Mouse (Mus musculus) stomach, adult 2 months (tissue): ENCODE measurements around the gene Olfr12. TPM values are rescaled to one million over a fixed set of nuclear protein-coding genes. Genes with fewer than 3 reads are reported as not detected.

Experiments used
- polyA plus RNA-seq: library from polyadenylated mRNA; depleted of rRNA; stranded (reverse); fragments of >200 nt; gene quantifications from 2 replicates; pipeline ENCODE4 v1.2.3, GENCODE M21; 2012; rRNA removed

Olfr12 gene
- not detected in 2 replicates for polyA plus RNA-seq

GRCm38 (mm10) chr1:92617488-92617887, at the start of gene Olfr12:
Gene Olfr12 (plus strand): TSS chr1:92617788.

GRCm38 (mm10) chr1:92571022-92571421, 46.6 kb upstream of the Olfr12 start, which contains the start of gene Olfr1413:
Gene Olfr1413 (plus strand): TSS chr1:92571322.

DNA sequence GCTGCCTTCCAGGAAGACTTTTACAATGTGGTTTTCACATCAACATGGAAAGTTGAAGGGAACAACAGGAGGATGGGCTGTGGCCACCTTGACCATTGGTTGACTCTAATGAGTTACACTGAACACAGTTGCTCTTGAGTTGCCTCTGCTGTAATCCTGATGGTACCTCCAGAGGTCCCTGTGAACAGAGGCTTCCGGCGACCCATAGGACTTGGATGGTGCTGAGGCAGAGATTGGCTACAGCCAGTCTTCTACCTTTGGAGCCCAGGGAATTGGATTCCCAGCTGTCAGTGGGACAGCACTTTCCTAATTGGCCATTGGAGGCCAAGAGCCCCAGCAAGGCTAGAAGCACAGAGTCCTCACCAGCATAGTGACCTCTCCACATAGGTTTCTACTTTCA, 32.1 kb upstream of the Olfr12 start, which contains the start of gene Olfr1412:
TSS of gene Olfr1412 (plus strand) at position 301 of the 400 bp plus-strand sequence.

GRCm38 (mm10) chr1:92594111-92594510, 23.5 kb upstream of the Olfr12 start, which contains the start of gene Olfr1411:
Gene Olfr1411 (plus strand): TSS chr1:92594411.

GRCm38 (mm10) chr1:92605482-92605881, 12.1 kb upstream of the Olfr12 start, which contains the start of gene Olfr1410:
Gene Olfr1410 (plus strand): TSS chr1:92605782.

GRCm38 (mm10) chr1:92641514-92642272, 24.1 kb downstream of the Olfr12 start, which contains the start of gene Cops9:
Gene Cops9 (minus strand): TSS chr1:92641985.

DNA sequence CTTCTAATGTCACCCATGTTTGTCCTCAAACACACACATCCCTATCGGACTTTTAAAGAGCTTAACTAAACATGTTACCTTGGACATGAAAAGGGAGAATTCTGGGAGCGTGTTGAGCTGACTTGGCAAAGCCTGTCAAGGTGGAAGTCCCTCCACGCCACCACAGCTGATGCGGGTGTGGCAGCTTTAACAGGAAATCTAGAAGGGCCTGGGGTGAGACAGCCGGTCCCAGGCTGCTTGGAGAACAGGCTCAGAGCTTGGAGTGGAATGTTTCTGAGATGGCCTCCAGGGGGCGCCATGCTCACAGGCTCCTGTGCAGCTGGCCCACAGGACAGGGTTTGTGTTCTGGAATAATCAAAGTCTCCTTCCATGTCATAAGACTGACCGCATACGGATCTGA, 31.1 kb downstream of the Olfr12 start, which contains the start of gene Otos:
TSS of gene Otos (minus strand) at position 169 of the 400 bp plus-strand sequence.

Other genes starting within 250 kb of the Olfr12 start
- 47.4 and 57.1 TPM in 2 replicates for gene Ndufa10, start 143.9 kb upstream of the Olfr12 start, polyA plus RNA-seq
- gene Olfr1416, start 132.7 kb upstream of the Olfr12 start, polyA plus RNA-seq = not detected in 2 replicates
- not detected in 2 replicates for gene Olfr1415, start 121.7 kb upstream of the Olfr12 start, polyA plus RNA-seq
- not detected in 2 replicates for gene Olfr1414, start 99.1 kb upstream of the Olfr12 start, polyA plus RNA-seq
- not detected in 2 replicates for gene Olfr1413, start 46.5 kb upstream of the Olfr12 start, polyA plus RNA-seq
- not detected in 2 replicates for gene Olfr1412, start 32.0 kb upstream of the Olfr12 start, polyA plus RNA-seq
- gene Olfr1411, start 23.4 kb upstream of the Olfr12 start, polyA plus RNA-seq = not detected in 2 replicates
- not detected in 2 replicates for gene Olfr1410, start 12.0 kb upstream of the Olfr12 start, polyA plus RNA-seq
- gene Cops9, start 24.2 kb downstream of the Olfr12 start, polyA plus RNA-seq = 33.6 and 35.5 TPM in 2 replicates
- not detected in 2 replicates for gene Otos, start 31.1 kb downstream of the Olfr12 start, polyA plus RNA-seq
- gene Gpc1, start 213.9 kb downstream of the Olfr12 start, polyA plus RNA-seq = 13.6 and 15.3 TPM in 2 replicates